Mouse (Mus musculus) testis, adult 2 months (tissue): ENCODE measurements around the gene Pcsk7.

Experiments
- CTCF ChIP-seq: fragments of 200-500 bp; IDR thresholded peaks from 2 replicates; pipeline ENCODE4 v1.5.1; 2012; ENCODE audit warnings: low read depth, mild to moderate bottlenecking, inconsistent platforms, low read length, moderate library complexity; ENCODE audit not compliant: control insufficient read depth, insufficient read depth, insufficient replicate concordance
- POLR2A ChIP-seq: fragments of 200-500 bp; IDR thresholded peaks from 2 replicates; pipeline ENCODE4 v1.6.1; 2012; ENCODE audit warnings: low read depth, mild to moderate bottlenecking, inconsistent platforms, low read length, moderate library complexity; ENCODE audit not compliant: control insufficient read depth

DNA sequence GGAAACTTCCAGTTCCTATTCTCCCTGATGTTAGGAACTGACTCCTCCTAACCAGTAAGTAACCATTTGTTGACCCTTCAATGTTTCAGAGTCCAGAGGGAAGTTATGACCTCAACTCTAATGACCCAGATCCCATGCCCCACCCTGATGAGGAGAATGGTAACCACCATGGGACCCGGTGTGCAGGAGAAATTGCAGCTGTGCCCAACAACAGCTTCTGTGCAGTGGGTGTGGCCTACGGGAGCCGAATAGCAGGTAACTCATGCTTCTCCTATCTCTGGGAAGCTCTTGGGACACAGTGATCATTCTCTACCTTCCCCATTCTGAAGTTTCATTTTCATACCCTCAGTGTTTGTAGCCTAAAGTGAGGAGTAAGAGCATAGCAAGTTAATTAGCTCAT lies 4.7 kb downstream of the Pcsk7 start:
- TF ChIP-seq CTCF, result no peak
- no peak for TF ChIP-seq POLR2A
